Mouse (Mus musculus) urinary bladder, postnatal 14 days (tissue): ENCODE measurements around the gene Lmbr1l.

Source experiments
- DNase-seq: peaks from one replicate; pipeline ENCODE4 v3.0.0; 2021; ENCODE audit warnings: low spot score

The Lmbr1l gene

DNA sequence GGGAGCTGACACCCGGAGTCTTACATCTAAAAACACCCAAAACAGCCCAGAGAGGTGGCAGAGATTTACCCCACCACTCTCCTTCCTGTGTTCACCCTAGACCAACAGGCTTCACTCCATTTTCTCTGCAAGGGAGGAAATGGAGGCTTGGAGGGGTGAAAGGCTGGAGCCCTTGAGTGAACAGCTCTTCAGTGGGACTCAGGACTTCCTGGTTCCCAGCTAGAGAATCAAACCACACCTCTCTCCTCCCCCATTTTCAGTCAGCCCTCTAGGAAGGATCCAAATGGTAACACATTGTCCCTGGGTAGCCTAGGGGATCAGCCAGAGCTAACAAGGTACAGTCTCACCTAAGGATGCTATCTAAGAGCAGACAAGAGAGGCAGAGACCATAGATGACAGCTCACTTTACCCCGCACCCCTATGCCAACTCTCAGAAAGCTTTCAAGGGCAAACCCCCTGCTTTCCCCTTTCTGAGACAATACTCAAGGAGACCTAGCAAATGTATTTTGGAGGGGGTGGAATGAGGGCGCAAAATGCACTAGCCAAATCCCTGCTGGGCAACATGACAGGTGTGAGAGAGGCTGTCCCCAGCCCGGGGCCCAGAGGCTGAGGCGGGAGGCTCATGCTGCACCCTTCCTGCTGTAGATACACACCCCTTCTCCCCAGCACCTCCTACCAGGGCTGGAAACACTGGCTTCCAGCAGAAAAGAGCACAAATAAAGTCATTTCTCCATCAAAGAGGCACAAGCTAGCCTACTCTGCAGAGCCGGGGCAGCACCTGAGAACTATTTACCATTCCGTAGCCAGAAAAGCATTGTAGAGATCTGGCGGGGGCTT lies 48.5 kb downstream of the Lmbr1l start:
- no peak for DNase-seq

- DNase-seq, result no peak
These were observed 49.5 kb downstream of the Lmbr1l start for GRCm38 (mm10) chr15:98868346-98869063.

GRCm38 (mm10) chr15:98867321-98867720 lies 50.7 kb downstream of the Lmbr1l start:
- DNase-seq, result peak; percentile 50

GRCm38 (mm10) chr15:98866501-98866900 lies 51.5 kb downstream of the Lmbr1l start:
- DNase-seq, result no peak

DNA sequence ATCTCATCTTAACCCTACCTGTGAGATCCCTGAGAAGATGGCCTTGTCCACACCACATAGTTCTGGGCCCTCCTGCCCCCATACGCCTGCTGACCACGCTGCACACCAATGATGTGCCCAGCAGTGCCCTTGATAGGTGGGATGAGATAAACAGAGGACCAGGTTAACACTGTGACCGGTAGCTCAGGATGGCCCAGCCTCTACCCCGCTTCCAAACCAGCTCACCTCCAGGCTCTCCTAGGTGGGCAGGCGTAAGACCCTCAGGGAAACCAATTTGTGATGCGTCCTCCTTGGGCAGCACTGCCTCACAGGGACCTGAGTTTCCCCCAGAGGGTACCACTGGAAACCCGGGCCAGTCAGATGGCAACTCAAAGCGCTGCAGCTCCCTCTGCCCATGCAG lies 52.3 kb downstream of the Lmbr1l start:
- no peak for DNase-seq

DNA sequence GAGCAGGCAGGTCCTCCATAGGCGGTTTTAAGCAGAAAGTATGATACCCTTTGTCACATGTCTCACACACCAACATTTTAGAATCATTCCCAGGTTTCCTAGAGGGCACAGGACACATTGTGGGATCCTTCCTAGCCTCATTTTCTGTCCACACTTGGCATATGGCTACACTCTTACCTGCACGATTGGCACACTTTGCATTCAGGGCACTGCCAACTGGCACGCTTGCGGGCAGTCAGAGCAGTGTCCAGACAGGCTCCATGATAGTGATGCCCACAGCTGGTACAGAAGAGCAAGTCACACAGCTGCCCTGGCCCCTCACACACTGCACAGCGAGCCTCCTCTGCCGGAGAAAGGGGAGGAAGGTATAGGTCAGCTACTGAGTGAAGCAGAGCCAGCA lies 53.1 kb downstream of the Lmbr1l start:
- DNase-seq, result no peak

DNA sequence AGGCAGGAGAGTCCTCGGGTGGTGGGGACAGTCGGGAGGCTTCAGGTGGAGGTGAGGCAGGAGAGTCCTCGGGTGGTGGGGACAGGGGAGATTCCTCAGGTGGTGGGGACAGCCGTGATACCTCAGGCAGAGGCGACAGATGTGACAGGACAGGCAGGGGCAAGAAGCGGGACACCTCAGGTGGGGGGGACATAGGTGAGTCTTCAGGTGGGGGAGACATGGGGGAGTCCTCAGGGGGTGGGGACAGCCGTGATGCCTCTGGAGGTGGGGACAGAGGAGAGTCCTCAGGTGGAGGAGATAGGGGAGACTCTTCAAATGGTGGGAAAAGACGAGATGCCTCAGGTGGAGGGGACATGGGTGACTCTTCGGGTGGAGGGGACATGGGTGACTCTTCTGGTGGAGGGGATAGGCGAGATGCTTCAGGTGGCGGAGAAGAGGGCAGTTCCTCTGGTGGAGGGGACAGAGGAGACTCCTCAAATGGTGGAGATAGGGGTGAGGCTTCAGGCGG lies 54.5 kb downstream of the Lmbr1l start:
- DNase-seq, result no peak

GRCm38 (mm10) chr15:98861701-98862410 lies 56.2 kb downstream of the Lmbr1l start:
- no peak for DNase-seq

DNA sequence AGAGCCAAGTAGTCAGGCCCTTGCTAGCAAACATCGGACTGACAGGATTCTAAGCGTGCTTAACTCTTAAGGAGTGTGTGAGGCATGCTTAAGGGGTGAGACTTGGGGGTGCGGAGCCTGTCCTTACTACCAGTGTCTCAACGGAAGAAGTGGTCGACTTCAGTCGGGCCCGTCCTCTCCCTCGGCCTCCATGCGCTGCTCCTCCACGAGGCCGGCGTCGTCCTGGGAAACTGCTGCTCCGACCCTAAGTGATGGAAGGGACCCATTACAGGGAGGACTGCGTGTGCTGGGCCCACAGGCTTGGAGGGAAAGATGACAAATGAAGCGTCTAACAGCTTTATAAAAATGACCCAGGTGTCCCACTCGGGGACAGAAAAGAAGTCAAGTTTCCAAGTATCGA lies 57.1 kb downstream of the Lmbr1l start:
- DNase-seq, result no peak

DNA sequence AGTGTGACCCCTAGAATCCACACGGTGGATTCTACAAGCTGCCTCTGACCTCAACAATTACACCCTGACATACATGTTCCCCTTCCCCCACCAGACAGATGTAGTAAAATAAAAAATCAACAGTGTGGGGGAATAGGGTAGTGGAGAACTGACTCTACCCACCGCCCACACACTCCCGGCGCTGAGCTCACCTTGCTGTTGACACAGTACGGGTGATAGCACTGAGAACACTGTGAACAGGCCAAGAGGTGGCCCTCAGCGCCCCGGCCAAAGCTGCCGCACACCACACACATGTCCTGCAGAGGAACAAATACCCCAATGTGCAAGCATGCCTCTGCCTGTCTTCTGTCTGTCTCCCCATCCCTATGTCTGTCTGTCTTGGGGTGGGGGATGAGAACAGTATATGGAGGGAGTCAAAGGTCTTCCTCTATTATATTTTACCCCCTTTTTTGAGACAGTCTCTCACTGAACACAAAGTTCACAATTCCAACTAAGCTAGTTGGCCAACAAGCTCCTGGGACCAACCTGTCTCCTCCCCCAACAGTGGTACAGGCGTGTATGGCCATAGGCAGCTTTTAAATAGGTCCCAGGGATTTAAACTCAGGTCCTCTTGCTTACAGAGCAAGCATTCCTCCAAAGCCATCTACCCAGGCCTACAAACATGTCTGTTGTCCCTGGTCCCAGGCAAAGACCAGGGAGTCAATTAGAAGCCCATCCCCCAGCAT lies 58.5 kb downstream of the Lmbr1l start:
- DNase-seq, result no peak

DNA sequence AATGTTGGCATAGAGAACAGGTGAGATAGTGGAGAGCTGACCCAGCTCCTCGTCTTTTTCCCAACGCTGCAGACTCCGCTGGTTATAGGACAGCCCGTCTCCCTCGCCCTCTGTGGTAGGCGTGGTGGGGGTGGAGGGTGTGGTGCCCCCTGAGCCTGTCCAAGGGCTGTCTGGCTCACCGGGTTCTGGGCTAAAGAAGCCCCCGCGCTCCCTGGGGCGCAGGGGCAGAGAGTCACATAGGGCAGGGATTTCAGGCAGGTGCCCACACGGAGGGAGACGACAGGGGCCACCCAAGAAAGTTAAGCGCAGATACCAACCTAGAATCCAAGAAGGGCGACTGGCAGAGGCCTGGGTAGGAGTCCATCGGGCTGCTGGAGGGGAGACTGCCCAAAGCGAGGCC lies 63.8 kb downstream of the Lmbr1l start:
- no peak for DNase-seq
